Mouse (Mus musculus) C2C12 (cell line): ENCODE results near the gene F2.

Source experiments
- CEBPB ChIP-seq: IDR thresholded peaks from one replicate; pipeline ENCODE4 v1.6.1; 2011; ENCODE audit warnings: low read depth, mild to moderate bottlenecking, control low read depth, moderate library complexity
- CTCF ChIP-seq: IDR thresholded peaks from one replicate; pipeline ENCODE4 v1.5.1; 2011; ENCODE audit not compliant: control insufficient read depth, insufficient read depth, insufficient read length
- MAX ChIP-seq: IDR thresholded peaks from one replicate; pipeline ENCODE4 v1.6.1; 2011; ENCODE audit warnings: mild to moderate bottlenecking, control low read depth

- no peak for TF ChIP-seq CTCF
- TF ChIP-seq MAX, result no peak
- TF ChIP-seq CEBPB, result no peak
Measured at GRCm38 (mm10) chr2:91649152-91649551, 12.9 kb upstream of the F2 start.
